Mouse (Mus musculus) forebrain, embryonic 10.5 days (tissue): ENCODE data around the gene Antxr1. TPM values are rescaled to one million over a fixed set of nuclear protein-coding genes. Genes with fewer than 3 reads are reported as not detected.
A peak's percentile ranks its signal among the peaks of the same experiment; 100 is the strongest.

Experiments used
- DNase-seq: peaks from one replicate; pipeline ENCODE4 v3.0.0-alpha.2; 2017; ENCODE audit warnings: low spot score; ENCODE audit errors: extremely low spot score
- H3K27ac ChIP-seq: fragments of 300-500 bp; sonication (generic); 2 replicates; pipeline ENCODE4 v1.5.1; 2016; ENCODE audit warnings: mild to moderate bottlenecking
- H3K27me3 ChIP-seq: fragments of 300-500 bp; sonication (generic); 2 replicates; pipeline ENCODE4 v1.6.1; 2016; ENCODE audit warnings: mild to moderate bottlenecking; ENCODE audit not compliant: poor library complexity, severe bottlenecking
- H3K36me3 ChIP-seq: fragments of 300-500 bp; sonication (generic); replicated peaks from 2 replicates; pipeline ENCODE4 v1.6.1; 2016; ENCODE audit warnings: mild to moderate bottlenecking, moderate library complexity
- H3K4me1 ChIP-seq: fragments of 300-500 bp; sonication (generic); 2 replicates; pipeline ENCODE4 v1.6.1; 2016
- H3K4me3 ChIP-seq: fragments of 300-500 bp; sonication (generic); 2 replicates; pipeline ENCODE4 v1.5.1; 2016; ENCODE audit warnings: mild to moderate bottlenecking, moderate library complexity
- H3K9me3 ChIP-seq: fragments of 300-500 bp; sonication (generic); 2 replicates; pipeline ENCODE4 v1.6.1; 2016; ENCODE audit warnings: mild to moderate bottlenecking, moderate library complexity
- WGBS: fragments of 180-500 bp; shearing (Covaris S2); methylation state at CpG from one replicate; pipeline ENCODE4 v1.1.7; 2016; 5-methylcytosine and 5-hydroxymethylcytosine counted together
- polyA plus RNA-seq: library from polyadenylated mRNA; unstranded; fragments of >200 nt; fragmentation: Nextera tagmentation; extraction: Ambion mirVana; gene quantifications from 2 replicates; pipeline ENCODE4 v1.2.1, GENCODE M21; 2016

Gene Antxr1
- polyA plus RNA-seq, 1 experiment from 2014 or later, result 4.3 TPM

- no peaks in the 10 kb centered on the region for H3K9me3 ChIP-seq
- no peak overlapping the region for H3K27ac ChIP-seq
- H3K4me1 ChIP-seq, result no peaks in the 10 kb centered on the region
- no peak for DNase-seq
- H3K4me3 ChIP-seq, result no peak overlapping the region
- H3K36me3 ChIP-seq, result no peaks in the 10 kb centered on the region
- WGBS, result 94% methylated on average over 20 of the region's 20 CpGs
- no peaks in the 10 kb centered on the region for H3K27me3 ChIP-seq
Observed at GRCm38 (mm10) chr6:87119066-87119837, 216.4 kb downstream of the Antxr1 start.

DNA sequence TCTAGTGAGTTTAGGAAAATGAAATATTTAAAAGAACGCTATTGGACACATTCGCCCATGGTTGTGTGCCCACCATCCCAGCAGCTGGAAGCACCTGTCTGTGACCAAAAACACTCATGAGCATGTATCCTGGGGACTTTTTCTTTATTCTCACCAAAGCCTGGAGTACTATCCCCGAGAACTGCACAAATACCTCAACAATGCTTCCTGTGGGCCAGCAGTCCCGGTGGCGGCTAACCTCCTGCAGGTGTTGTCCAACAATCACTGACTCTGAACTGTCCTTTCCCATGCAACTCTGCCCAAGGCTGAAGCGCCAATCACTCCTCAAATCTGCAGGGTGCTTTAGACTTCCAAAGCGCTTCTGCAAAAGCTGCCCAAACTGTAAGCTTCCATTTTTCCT, 219.0 kb downstream of the Antxr1 start:
- WGBS, result 80% methylated on average over 7 of the region's 7 CpGs
- DNase-seq, result no peak
- no peaks in the 10 kb centered on the region; the same call in 1 of the 2 replicates for H3K4me1 ChIP-seq
- H3K4me3 ChIP-seq, result no peak overlapping the region
- H3K9me3 ChIP-seq, result no peaks in the 10 kb centered on the region
- H3K27me3 ChIP-seq, result no peaks in the 10 kb centered on the region
- H3K27ac ChIP-seq, result no peak overlapping the region
- no peaks in the 10 kb centered on the region for H3K36me3 ChIP-seq

DNA sequence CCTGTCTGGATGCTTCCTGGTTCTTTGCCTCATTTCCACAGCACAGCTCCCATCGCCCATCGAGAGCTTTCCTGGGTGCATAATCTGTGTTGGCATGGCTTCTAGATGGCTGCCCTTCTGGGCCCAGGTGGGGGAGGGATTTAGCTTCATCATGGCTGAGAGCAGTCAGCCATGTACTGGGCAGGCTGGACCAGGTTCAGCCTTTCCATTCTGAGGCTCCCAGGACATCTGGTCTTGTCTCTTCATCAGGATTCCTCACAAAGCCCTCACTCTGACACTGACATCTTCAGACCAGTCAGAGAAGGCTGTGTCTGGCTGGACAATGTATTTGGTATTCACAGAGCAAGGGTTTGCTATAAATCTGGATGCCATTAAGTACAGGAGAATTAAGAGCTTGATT, 219.6 kb downstream of the Antxr1 start:
- H3K27ac ChIP-seq, result no peak overlapping the region
- no peak for DNase-seq
- WGBS, result 88% methylated on average over 2 of the region's 2 CpGs

DNA sequence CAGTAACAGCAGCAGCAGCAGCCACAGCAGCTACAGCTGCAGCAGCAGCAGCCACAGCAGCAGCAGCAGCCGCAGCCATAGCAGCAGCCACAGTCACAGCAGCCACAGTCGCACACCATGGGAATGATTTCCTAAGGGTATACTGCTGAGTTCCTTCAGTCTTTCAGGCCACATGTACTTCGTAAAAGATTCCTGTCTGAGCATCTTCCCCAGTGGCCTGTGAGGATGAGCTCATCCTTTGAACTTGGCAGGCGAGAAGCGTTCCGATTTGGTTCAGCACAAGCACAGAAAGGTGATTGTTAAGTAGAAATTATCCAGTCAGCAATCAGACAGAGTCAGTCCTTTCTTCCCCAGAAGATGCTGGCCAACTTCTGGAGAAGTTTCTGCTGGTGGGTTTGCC, 223.5 kb downstream of the Antxr1 start:
- Histone ChIP-seq H3K9me3 (no peaks in the 10 kb centered on the region), H3K36me3 (no peaks in the 10 kb centered on the region), H3K4me3 (no peak overlapping the region), H3K27ac (no peak overlapping the region), H3K27me3 (no peaks in the 10 kb centered on the region), H3K4me1 (no peaks in the 10 kb centered on the region; the same call in 1 of the 2 replicates)
- 88% methylated on average over 6 of the region's 6 CpGs for WGBS
- DNase-seq, result no peak

More for the DNA sequence above, 219.6 kb downstream of the Antxr1 start:
- H3K27me3 ChIP-seq, result no peaks in the 10 kb centered on the region
- no peaks in the 10 kb centered on the region for H3K36me3 ChIP-seq
- H3K9me3 ChIP-seq, result no peaks in the 10 kb centered on the region
- H3K4me1 ChIP-seq, result no peaks in the 10 kb centered on the region; the same call in 1 of the 2 replicates
- H3K4me3 ChIP-seq, result no peak overlapping the region

DNA sequence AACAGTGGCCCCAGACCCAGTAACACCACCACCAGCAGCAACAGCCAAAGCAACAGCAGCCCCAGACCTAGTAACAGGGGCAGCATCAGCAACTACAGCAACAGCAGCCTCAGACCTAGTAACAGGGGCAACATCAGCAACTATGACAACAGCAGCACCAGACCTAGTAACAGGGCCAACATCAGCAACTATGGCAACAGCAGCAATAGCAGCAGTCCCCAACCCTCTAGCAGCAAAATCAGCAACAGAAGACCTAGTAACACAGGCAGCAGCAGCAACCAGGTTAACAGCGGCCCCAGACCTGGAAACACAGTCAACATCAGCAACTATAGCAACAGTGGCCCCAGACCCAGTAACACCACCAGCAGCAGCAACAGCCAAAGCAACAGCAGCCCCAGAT, 224.1 kb downstream of the Antxr1 start:
- H3K4me1 ChIP-seq, result no peaks in the 10 kb centered on the region; the same call in 1 of the 2 replicates
- H3K4me3 ChIP-seq, result no peak overlapping the region
- no peak for DNase-seq
- WGBS, result 97% methylated on average over 1 of the region's 1 CpGs
- no peaks in the 10 kb centered on the region for H3K9me3 ChIP-seq
- H3K27me3 ChIP-seq, result no peaks in the 10 kb centered on the region
- no peaks in the 10 kb centered on the region for H3K36me3 ChIP-seq
- no peak overlapping the region for H3K27ac ChIP-seq

DNA sequence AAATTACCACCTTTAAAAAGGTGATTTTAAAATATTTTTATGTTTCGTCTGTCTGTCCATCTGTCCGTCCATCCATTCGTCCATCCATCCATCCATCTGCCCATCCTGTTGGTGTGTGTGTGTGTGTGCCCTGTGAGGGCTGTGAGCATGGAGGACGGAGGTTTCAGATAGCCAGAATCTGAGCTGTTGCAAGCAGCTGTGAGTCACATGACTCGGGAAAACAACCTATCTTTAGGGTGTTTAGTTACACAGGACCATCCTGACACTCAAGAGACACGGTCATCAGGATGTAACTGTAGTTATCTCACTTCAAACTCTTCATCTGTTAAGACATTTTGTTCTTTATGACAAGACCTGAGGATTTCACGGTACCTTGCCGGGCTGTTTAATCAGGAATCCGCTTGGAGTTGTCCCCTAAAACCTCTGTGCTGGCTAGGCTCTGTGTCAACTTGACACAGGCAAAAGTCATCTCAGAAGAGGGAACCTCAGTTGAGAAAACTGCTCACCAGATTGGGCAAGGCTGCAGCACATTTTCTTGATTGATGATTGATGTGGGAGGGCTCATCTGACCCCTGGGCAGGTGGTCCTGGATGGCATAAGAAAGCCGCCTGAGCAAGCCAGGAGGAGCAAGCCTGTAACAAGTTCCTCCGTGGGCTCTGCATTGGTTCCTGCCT, 231.4 kb downstream of the Antxr1 start, which contains the start of gene D6Ertd527e:
TSS of gene D6Ertd527e (plus strand) at position 624 of the 674 bp plus-strand sequence.
- peaks cover 31% of the 10 kb centered on the region for H3K4me1 ChIP-seq
- H3K9me3 ChIP-seq, result no peaks in the 10 kb centered on the region
- WGBS, result 87% methylated on average over 11 of the region's 11 CpGs
- DNase-seq, result no peak
- H3K36me3 ChIP-seq, result no peaks in the 10 kb centered on the region
- no peak within 1 kb of the TSS for H3K4me3 ChIP-seq
- no peak within 1 kb of the TSS for H3K27ac ChIP-seq
- no peaks in the 10 kb centered on the region for H3K27me3 ChIP-seq

GRCm38 (mm10) chr6:87103314-87103713, 232.3 kb downstream of the Antxr1 start:
- H3K4me1 ChIP-seq, result peaks cover 36% of the 10 kb centered on the region
- H3K27me3 ChIP-seq, result no peaks in the 10 kb centered on the region
- H3K27ac ChIP-seq, result no peak overlapping the region
- 96% methylated on average over 1 of the region's 1 CpGs for WGBS
- DNase-seq, result no peak
- H3K9me3 ChIP-seq, result no peaks in the 10 kb centered on the region
- no peak overlapping the region for H3K4me3 ChIP-seq
- H3K36me3 ChIP-seq, result no peaks in the 10 kb centered on the region

DNA sequence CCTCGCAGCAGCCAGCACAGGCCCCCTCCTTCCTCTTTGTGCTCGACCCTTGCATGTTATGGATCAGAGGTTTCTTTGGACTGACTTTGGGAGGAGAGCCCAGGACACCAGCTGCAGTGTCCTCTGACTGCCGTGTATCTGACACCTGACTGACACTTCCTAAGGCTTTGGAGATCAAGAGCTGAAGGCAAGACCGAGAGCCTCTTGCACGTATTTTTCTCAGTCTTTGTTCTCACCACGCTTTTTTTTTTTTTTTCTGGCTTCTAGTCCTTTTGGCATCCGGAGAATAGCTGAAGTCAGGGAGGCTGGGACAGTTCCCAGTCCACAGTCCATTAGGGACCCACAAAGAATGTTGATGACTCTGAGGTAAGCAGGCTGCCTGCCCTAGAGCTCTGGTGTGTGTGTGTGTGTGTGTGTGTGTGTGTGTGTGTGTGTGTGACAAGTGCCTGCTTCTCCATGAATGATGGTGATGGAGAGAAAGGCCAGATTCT, 233.2 kb downstream of the Antxr1 start:
- Histone ChIP-seq H3K4me1 (peaks cover 36% of the 10 kb centered on the region), H3K27ac (0 out of 2 replicates have a peak overlapping the region, but pooled peaks have one; percentile 31), H3K9me3 (no peaks in the 10 kb centered on the region), H3K27me3 (no peaks in the 10 kb centered on the region), H3K4me3 (no peak overlapping the region), H3K36me3 (no peaks in the 10 kb centered on the region)
- DNase-seq, result no peak
- WGBS, result 53% methylated on average over 7 of the region's 7 CpGs

GRCm38 (mm10) chr6:87101955-87102353, 233.7 kb downstream of the Antxr1 start:
- no peaks in the 10 kb centered on the region for H3K9me3 ChIP-seq
- 0 out of 2 replicates have a peak overlapping the region, but pooled peaks have one; percentile 31 for H3K27ac ChIP-seq
- no peak for DNase-seq
- H3K27me3 ChIP-seq, result no peaks in the 10 kb centered on the region
- H3K4me1 ChIP-seq, result peaks cover 36% of the 10 kb centered on the region
- H3K36me3 ChIP-seq, result no peaks in the 10 kb centered on the region
- H3K4me3 ChIP-seq, result no peak overlapping the region
- 35% methylated on average over 4 of the region's 4 CpGs for WGBS

DNA sequence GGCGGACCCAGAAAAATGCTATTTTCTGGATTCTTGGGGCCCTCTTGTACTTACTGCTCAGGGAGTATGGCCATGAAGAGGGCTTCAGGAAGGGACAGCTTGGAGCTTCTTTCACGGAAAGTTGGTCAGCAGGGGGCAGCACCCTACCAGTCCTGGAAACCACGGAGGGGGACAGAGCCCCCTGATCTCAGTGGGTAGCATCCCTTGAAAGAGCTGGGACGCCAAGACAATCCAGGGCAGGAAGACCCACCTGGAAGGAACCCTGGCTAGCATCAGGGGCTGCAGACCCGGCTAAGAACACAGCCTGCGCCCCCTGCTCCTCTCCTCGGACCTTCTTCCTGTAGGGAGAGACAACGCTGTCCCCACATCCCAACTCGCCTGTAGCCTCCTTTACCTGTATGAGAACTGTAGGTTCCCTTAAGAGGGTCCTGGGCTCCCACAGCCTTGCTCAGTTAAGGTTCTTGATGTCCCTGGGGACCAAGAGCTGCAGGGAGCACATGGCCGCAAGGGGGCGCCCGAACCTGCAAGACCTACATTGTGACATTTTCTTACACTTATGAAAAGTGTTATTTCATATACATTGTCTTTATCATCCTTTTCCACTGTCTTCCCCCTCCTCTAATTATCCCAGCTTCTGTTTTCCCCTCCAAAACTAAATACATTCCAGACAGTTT, 234.2 kb downstream of the Antxr1 start:
- Histone ChIP-seq H3K27ac (peak overlapping the region; percentile 76), H3K4me1 (peaks cover 36% of the 10 kb centered on the region), H3K36me3 (no peaks in the 10 kb centered on the region), H3K9me3 (no peaks in the 10 kb centered on the region), H3K4me3 (peak overlapping the region; percentile 36), H3K27me3 (no peaks in the 10 kb centered on the region)
- DNase-seq, result peak; percentile 75
- 16% methylated on average over 12 of the region's 12 CpGs for WGBS

- no peak for DNase-seq
- WGBS, result 92% methylated on average over 9 of the region's 9 CpGs
- Histone ChIP-seq H3K4me3 (no peak overlapping the region), H3K36me3 (no peaks in the 10 kb centered on the region), H3K9me3 (no peaks in the 10 kb centered on the region), H3K27ac (no peak overlapping the region), H3K4me1 (peaks cover 36% of the 10 kb centered on the region), H3K27me3 (no peaks in the 10 kb centered on the region)
Observed at GRCm38 (mm10) chr6:87100297-87101020, 235.2 kb downstream of the Antxr1 start.

DNA sequence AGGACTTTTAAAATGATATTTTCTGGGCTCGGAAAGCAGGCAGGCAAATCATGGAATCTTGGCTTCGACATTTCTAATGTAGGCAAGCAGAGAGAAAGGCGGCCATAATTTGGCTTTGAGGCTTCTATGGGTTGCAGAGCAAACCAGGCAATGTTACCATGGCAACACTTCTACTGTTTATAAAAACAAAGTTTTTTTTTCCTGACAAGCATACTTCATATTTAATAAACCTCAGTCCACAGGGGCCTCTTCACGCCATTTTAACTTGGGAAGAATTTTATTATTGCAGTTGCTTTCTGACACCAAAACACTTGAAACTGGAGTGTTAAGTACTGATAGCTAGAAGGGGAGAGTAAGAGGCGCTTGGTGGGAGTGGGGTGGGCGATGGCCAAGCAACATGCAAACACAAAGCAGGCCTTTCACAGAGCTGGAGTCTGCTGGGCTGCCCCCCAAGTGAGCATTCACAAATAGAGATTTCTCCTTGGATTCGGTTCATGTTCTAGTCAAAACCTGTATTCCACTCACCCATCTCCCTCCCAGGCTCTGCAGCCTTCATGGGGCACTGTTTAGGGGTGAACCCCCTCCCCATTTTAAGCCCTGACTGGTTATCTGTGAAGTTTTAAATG, 235.8 kb downstream of the Antxr1 start:
- Histone ChIP-seq H3K9me3 (no peaks in the 10 kb centered on the region), H3K36me3 (no peaks in the 10 kb centered on the region), H3K27me3 (no peaks in the 10 kb centered on the region), H3K27ac (no peak overlapping the region), H3K4me1 (peaks cover 36% of the 10 kb centered on the region), H3K4me3 (no peak overlapping the region)
- no peak for DNase-seq
- WGBS, result 72% methylated on average over 7 of the region's 7 CpGs
